Mouse (Mus musculus): Measurements from ENCODE around the gene Arfgap2. TPM values are rescaled to one million over a fixed set of nuclear protein-coding genes. Genes with fewer than 3 reads are reported as not detected.

Gene Arfgap2
- polyA plus RNA-seq, 1 experiment = 32.7 TPM

DNA sequence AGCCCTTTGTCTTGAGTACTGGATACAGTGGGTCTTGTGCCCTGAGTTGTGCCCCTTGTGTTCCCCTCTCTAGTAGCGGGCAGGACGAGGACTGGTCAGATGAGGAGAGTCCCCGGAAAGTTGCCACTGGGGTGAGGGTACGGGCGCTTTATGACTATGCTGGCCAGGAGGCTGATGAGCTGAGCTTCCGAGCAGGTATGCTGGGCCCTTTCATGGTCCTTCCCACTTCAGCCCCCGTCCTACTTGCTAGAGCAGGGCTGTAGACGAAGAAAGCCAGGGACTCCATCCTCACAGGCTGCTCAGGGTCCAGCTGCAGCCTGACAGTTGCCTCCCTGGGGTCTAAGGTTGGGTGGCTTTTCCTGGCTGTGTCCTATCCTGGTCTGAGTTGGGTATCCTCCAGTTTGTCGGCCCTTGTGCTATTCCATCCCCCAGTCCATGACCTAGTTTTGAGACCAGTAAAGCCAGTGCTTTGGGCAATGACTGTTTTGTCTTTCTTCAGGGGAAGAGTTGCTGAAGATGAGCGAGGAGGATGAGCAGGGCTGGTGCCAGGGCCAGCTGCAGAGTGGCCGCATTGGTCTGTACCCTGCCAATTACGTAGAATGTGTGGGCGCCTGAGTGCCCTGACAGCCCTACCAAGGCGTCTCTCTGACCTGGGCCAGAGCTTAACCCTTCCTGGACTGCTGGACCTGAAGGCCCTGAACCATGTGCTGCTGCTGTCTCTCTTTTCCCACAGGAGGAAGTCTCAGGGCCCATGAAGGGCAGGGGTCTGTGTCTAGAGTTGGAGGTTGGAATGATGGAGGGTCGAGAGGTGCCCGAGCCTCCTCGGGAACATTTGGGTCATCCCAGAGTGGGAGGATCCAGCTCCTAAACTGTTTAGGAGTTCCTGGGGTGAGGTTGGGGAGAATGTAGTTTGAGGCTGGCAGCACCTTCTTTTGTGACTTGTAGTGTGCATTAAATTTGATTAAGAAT, 798 bp upstream of the Arfgap2 start:
- TF ChIP-seq POLR2A (IDR thresholded peaks at IDR 0.05; ENCODE audit: low read depth, low read length) (no peak), CTCF (IDR thresholded peaks at IDR 0.05; ENCODE audit: extremely low read depth, insufficient read depth, insufficient read length, insufficient replicate concordance) (no peak)

DNA sequence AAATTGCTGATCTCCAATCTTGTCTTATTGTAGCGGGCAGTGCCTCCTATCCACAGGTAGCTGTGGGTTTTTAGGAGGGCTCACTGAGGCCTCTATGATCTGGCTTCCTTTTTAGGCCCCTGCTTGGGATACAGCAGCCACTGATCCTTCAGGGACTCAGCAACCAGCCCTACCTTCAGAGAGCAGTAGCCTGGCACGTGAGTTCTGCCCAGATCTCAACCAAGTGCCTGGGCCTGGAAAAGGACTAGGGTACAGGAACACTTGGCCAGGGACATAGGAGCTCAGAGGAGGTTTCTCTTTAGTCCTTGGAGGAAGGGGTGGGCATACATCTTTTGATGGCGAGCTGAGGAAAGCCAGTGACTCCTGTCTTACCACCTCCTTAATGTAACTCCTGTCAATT, 3.3 kb downstream of the Arfgap2 start:
- no peak for DNase-seq (ENCODE audit: low read depth in 1 of 2, low spot score in 2 of 2)
- WGBS = 94% methylated on average over 3 of the region's 3 CpGs
- Histone ChIP-seq H3K4me3 (ENCODE audit: extremely low read depth, insufficient read depth, insufficient read length) (no peak overlapping the region), H3K27me3 (ENCODE audit: control insufficient read depth, insufficient read depth, low read length) (no peaks in the 10 kb centered on the region), H3K36me3 (ENCODE audit: control insufficient read depth, insufficient read depth, low read length) (peaks cover 38% of the 10 kb centered on the region), H3K4me1 (ENCODE audit: control insufficient read depth, insufficient read depth, insufficient read length) (peaks cover 7% of the 10 kb centered on the region; the same call in 1 of the 2 replicates), H3K27ac (ENCODE audit: insufficient read depth, low read length) (no peak overlapping the region)
- no peak for TF ChIP-seq POLR2A (IDR thresholded peaks at IDR 0.05; ENCODE audit: low read depth, low read length)
- no peak for TF ChIP-seq CTCF (IDR thresholded peaks at IDR 0.05; ENCODE audit: extremely low read depth, insufficient read depth, insufficient read length, insufficient replicate concordance)

More for the DNA sequence above, 798 bp upstream of the Arfgap2 start:
- peaks cover 15% of the 10 kb centered on the region for H3K36me3 ChIP-seq (ENCODE audit: control insufficient read depth, insufficient read depth, low read length)
- H3K27me3 ChIP-seq (ENCODE audit: control insufficient read depth, insufficient read depth, low read length) = no peaks in the 10 kb centered on the region
- 91% methylated on average over 17 of the region's 17 CpGs for WGBS
- H3K4me1 ChIP-seq (ENCODE audit: control insufficient read depth, insufficient read depth, insufficient read length) = peaks cover 7% of the 10 kb centered on the region; the same call in 1 of the 2 replicates
- no peak overlapping the region for H3K4me3 ChIP-seq (ENCODE audit: extremely low read depth, insufficient read depth, insufficient read length)
- no peak overlapping the region for H3K27ac ChIP-seq (ENCODE audit: insufficient read depth, low read length)
- DNase-seq (ENCODE audit: low read depth in 1 of 2, low spot score in 2 of 2) = no peak

DNA sequence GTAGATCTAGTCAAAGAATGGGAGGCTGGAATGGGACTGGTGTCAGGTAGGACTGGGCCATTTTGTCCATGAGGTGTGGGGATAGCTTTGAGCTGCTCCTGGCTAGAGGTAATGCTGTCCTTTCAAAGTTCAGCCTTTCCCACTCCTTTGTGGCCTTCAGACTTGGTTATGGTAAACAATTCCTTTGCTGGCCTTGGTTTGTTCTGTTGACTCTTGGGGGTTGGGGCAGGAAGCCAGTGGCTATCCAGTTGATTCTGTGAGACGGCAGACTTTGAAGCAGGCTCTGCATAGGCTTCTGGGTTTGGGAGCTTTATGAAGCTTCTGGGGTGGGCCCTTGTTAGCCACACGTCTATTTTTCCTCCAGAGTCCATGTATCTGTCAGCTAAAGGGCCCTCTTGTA, 3.9 kb downstream of the Arfgap2 start:
- Histone ChIP-seq H3K27ac (ENCODE audit: insufficient read depth, low read length) (no peak overlapping the region), H3K27me3 (ENCODE audit: control insufficient read depth, insufficient read depth, low read length) (no peaks in the 10 kb centered on the region), H3K4me1 (ENCODE audit: control insufficient read depth, insufficient read depth, insufficient read length) (peaks cover 7% of the 10 kb centered on the region; the same call in 1 of the 2 replicates), H3K36me3 (ENCODE audit: control insufficient read depth, insufficient read depth, low read length) (peaks cover 44% of the 10 kb centered on the region), H3K4me3 (ENCODE audit: extremely low read depth, insufficient read depth, insufficient read length) (no peak overlapping the region)
- WGBS = 92% methylated on average over 2 of the region's 2 CpGs
- no peak for DNase-seq (ENCODE audit: low read depth in 1 of 2, low spot score in 2 of 2)
- TF ChIP-seq POLR2A (IDR thresholded peaks at IDR 0.05; ENCODE audit: low read depth, low read length) = no peak
- no peak for TF ChIP-seq CTCF (IDR thresholded peaks at IDR 0.05; ENCODE audit: extremely low read depth, insufficient read depth, insufficient read length, insufficient replicate concordance)

DNA sequence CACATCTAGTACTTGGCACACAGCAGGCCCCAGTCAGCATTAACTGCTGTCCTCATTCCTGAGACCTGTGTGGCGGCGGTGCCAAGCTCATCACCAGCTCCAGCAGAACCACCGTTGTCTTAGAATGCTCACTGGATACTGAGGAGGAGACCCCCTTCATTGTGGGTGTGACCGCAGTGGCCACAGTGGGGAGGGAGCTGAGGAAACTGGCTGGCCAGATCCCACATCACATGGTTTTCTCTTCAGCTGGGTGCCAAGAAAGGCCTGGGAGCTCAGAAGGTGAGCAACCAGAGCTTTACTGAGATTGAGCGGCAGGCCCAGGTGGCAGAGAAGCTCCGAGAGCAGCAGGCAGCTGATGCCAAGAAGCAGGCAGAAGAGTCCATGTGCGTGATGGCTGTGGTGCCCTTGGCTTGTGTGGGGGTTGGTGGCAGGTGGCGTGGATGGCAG, 4.9 kb downstream of the Arfgap2 start:
- WGBS = 94% methylated on average over 8 of the region's 8 CpGs
- TF ChIP-seq CTCF (IDR thresholded peaks at IDR 0.05; ENCODE audit: extremely low read depth, insufficient read depth, insufficient read length, insufficient replicate concordance) = no peak
- no peak for TF ChIP-seq POLR2A (IDR thresholded peaks at IDR 0.05; ENCODE audit: low read depth, low read length)
- no peak for DNase-seq (ENCODE audit: low read depth in 1 of 2, low spot score in 2 of 2)
- H3K36me3 ChIP-seq (ENCODE audit: control insufficient read depth, insufficient read depth, low read length) = peaks cover 52% of the 10 kb centered on the region
- no peaks in the 10 kb centered on the region for H3K27me3 ChIP-seq (ENCODE audit: control insufficient read depth, insufficient read depth, low read length)
- H3K4me3 ChIP-seq (ENCODE audit: extremely low read depth, insufficient read depth, insufficient read length) = no peak overlapping the region
- H3K4me1 ChIP-seq (ENCODE audit: control insufficient read depth, insufficient read depth, insufficient read length) = peaks cover 3% of the 10 kb centered on the region; the same call in 1 of the 2 replicates
- no peak overlapping the region for H3K27ac ChIP-seq (ENCODE audit: insufficient read depth, low read length)

DNA sequence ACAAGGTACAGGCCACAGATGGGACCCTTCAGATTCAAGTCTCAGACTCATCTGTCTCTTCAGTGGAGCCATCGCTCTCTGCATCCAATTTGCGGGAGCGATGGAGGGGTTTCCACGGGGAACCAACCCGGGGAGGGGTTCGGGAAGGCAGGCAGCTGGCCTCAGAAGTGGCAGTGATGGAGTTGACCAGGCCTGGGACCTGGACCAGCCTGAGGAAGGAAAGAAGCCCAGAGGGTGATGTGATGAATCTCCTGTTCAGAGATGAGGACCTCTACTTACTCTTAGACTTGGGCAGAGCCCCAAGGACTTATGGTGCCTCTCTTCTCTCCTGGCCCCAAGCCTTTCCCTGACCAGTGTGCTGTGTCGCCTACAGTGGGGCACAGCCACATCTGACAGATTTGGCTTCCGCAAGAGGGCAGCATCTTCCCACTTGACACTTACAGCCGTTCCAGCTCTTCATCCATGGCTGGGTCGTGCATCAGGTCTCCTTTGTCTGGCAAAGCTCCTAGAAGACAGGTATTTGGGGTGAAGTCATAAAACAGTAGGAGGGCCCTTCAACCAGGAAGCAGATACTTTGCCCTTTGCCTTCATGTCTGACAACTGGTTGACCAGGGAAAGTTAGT, 14.1 kb downstream of the Arfgap2 start:
- Histone ChIP-seq H3K27ac (ENCODE audit: insufficient read depth, low read length) (no peak overlapping the region), H3K4me3 (ENCODE audit: extremely low read depth, insufficient read depth, insufficient read length) (no peak overlapping the region), H3K27me3 (ENCODE audit: control insufficient read depth, insufficient read depth, low read length) (no peaks in the 10 kb centered on the region), H3K4me1 (ENCODE audit: control insufficient read depth, insufficient read depth, insufficient read length) (no peaks in the 10 kb centered on the region), H3K36me3 (ENCODE audit: control insufficient read depth, insufficient read depth, low read length) (peaks cover 21% of the 10 kb centered on the region)
- 76% methylated on average over 10 of the region's 10 CpGs for WGBS
- DNase-seq (ENCODE audit: low read depth in 1 of 2, low spot score in 2 of 2) = no peak
- no peak for TF ChIP-seq POLR2A (IDR thresholded peaks at IDR 0.05; ENCODE audit: low read depth, low read length)
- peak; percentile 13; the same call in 1 of the 2 replicates for TF ChIP-seq CTCF (IDR thresholded peaks at IDR 0.05; ENCODE audit: extremely low read depth, insufficient read depth, insufficient read length, insufficient replicate concordance)

DNA sequence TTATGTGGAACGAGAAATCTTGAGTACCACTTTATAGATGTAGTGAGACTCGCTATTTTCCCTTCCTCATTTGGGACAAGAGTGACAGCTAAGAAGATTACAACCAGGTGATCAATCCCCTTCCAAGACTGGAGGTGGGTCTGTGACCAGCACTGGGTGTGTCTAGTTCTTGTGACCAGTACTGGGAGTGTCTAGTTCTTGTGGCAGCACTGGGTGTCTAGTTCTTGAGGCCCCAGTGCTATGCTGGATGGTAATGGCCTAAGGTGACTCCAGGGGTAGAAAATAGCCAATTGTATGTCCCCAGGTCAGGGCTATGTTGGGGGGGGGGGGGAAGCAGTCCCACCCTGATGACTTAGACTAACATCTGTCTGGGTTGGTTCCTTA, 14.6 kb downstream of the Arfgap2 start:
- Histone ChIP-seq H3K27ac (ENCODE audit: insufficient read depth, low read length) (no peak overlapping the region), H3K27me3 (ENCODE audit: control insufficient read depth, insufficient read depth, low read length) (no peaks in the 10 kb centered on the region), H3K4me1 (ENCODE audit: control insufficient read depth, insufficient read depth, insufficient read length) (no peaks in the 10 kb centered on the region), H3K4me3 (ENCODE audit: extremely low read depth, insufficient read depth, insufficient read length) (no peak overlapping the region), H3K36me3 (ENCODE audit: control insufficient read depth, insufficient read depth, low read length) (peaks cover 17% of the 10 kb centered on the region)
- WGBS = 56% methylated on average over 2 of the region's 2 CpGs
- DNase-seq (ENCODE audit: low read depth in 1 of 2, low spot score in 2 of 2) = no peak
- no peak for TF ChIP-seq POLR2A (IDR thresholded peaks at IDR 0.05; ENCODE audit: low read depth, low read length)
- TF ChIP-seq CTCF (IDR thresholded peaks at IDR 0.05; ENCODE audit: extremely low read depth, insufficient read depth, insufficient read length, insufficient replicate concordance) = no peak

All from spleen, adult 2 months (tissue).